Mouse (Mus musculus): ENCODE results near the gene Slpi.

Slpi gene

DNA sequence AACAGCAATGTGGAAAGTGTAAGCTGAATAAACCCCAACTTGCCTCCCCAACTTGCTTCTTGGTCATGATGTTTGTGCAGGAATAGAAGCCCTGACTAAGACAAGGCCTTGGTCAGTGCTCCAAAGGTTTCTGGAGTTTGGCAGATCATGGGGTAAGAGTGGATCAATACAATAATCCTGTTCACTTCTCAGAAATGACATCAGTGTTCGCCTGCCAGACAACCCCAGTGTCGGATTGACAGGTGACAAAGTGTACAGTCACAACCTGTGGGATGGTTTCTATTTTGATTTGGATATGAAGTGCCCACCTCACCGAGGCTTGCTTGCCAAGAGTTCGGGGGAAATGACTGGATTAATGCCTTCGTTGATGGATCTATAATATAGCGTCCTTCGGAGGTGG lies 32.4 kb upstream of the Slpi start:
- no peak for DNase-seq (ENCODE audit: low spot score)

DNA sequence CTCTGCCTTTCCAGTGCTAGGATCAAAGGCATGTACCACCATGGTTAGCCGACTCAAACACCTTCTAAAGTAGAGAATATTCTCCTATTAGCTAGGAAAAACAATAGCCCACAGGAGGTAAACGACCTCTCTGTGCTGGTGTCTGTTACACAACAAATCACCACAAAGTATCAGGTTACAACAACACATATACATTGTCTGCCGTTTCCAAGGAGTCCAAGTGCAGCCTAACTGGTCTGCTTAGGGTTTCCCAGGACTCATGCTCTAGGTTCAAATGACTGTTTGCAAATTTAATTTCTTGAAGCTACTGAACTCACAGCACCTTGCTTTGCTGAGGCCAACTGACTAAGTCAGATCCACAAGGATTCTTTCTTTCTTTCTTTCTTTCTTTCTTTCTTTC lies 30.6 kb upstream of the Slpi start:
- no peak for DNase-seq (ENCODE audit: low spot score)

DNA sequence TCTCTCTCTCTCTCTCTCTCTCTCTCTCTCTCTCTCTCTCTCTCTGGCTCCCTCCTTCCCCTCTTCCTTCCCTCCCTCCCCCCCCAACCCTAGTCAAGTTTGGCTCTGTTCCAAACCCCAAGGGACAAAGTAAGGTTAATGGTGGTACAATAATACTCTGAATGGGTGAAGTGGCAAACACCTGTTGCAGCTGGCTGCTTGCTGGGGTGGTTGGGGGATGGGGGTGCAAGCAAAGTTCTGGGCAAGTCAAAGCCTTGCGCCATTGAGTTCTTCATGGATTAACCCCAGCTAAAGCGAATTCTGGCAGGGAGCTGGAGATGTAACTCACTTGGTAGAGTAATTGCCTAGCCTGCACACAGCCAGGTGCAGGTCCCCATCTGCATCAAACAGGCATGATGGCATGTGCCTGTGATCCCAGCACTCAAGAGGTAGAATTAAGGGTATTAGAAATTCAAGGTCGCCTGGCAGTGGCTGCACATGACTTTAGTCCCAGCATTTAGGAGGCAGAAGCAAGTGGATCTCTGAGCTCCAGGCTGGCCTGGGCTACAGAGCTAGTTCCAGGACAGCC lies 29.5 kb upstream of the Slpi start:
- no peak for DNase-seq (ENCODE audit: low spot score)

DNA sequence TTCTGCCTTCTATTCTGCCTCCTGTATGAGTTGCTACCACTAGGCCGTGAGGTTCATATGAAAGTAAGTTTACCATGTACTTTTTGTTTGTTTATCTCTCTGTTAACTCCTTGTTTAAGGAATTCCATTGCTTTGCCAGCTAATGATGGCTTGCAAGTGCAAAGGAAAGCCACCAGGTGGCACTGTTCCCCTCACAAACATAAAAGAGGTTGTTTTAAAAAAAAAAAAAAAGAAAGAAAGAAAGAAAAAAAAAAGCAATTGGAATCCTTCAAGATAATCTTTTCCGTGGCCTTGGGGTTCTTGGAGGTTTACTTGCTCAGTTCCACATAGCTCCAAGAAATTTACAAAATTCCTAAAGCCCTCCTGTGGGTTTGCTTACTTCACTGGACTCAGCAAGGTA lies 28.3 kb upstream of the Slpi start:
- DNase-seq (ENCODE audit: low spot score): no peak

DNA sequence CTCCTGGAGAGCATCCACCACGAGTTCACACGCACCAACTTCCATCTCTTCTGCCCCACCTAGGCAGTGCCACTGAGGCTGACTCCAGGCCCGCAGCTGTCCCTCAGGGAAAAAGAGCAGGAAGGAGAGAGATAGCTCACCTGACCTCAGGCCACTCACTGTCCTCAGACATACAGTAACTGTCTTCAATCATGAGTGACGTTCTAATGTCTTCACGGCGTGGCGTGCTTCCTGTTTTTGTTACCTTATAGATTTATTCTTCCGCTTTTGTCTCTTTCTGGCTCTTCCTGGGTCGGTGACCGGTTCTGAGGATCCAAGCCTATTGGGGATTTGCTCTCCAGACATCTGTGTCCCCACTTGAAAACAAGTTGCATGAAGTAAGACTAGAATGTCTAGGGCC lies 25.7 kb upstream of the Slpi start:
- DNase-seq (ENCODE audit: low spot score): no peak

DNA sequence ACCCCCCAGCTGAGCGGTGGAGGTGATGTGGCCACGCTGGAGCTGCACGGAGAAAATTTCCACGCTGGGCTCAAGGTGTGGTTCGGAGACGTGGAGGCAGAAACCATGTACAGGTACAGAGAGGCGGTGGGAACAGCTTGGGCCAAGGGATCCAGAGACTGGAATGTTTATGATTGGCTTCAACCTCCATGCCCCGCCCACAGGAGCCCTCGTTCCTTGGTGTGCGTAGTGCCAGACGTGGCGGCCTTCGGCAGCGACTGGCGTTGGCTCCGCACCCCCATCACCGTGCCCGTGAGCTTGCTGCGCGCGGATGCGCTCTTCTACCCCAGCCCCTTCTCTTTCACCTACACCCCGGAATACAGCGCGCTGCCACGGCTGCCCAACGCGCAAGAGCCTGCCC lies 25.3 kb upstream of the Slpi start:
- no peak for DNase-seq (ENCODE audit: low spot score)

DNA sequence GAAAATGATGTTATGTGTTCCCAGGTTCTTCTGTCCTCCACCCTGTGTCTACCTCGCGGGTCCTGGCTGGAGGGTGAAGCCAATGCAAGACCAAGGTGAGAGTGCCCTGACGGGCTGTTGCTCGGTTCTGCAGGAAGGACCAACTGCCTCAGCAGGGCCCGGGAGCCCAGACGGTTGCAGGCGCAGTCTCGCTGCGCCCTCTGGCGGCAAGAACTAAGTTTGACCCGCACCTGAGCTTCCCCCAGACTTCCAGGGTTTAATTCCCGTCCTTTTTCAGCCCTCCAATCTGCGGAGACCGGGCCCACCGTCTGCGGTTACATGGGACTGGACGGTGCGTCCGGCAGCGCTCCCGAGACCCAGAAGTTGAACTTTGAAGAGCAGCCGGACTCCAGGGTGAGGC lies 18.8 kb upstream of the Slpi start:
- peak; percentile 67 for DNase-seq (ENCODE audit: low spot score)

DNA sequence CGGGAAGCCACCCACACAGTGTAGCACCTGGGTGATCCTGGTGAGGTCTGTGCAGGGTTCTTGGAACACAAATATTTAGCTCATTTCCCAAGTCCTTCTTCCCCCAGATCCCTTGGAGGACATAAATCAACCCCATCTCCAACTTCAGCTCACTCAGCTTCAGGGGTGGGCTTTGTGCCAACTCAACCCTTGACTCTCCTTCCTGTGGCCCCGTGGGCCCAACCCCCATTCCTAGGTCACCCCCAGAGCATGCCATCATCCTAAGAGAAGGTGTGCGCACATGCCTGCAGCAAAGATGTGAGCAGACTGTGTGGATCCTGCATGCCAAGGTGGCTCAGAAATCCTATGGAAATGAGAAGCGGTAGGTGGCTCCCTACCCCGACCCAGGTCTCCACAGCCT lies 16.6 kb upstream of the Slpi start:
- no peak for DNase-seq (ENCODE audit: low spot score)

DNA sequence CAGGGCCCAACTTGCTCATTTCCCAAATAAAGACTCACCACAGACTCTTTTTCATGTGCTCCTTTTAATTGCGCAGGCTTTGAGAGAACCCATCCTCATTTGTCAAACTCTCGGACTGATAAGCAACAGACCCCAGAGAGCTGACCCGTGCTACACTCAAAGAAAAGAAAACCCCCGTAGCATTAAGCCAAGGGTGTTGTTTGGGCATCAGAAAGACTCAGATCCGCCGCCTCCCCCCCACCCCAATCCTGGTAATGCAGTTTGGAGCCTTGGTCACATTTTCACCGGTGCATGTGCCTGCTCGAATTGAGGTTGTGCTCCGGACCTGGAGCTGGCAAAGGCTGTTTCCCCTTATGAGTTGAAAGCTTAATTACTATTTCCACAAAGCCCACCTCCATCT lies 16.2 kb upstream of the Slpi start, which contains the start of gene Matn4:
TSS of gene Matn4 (minus strand) at position 101 of the 400 bp plus-strand sequence.
- no peak for DNase-seq (ENCODE audit: low spot score)

DNA sequence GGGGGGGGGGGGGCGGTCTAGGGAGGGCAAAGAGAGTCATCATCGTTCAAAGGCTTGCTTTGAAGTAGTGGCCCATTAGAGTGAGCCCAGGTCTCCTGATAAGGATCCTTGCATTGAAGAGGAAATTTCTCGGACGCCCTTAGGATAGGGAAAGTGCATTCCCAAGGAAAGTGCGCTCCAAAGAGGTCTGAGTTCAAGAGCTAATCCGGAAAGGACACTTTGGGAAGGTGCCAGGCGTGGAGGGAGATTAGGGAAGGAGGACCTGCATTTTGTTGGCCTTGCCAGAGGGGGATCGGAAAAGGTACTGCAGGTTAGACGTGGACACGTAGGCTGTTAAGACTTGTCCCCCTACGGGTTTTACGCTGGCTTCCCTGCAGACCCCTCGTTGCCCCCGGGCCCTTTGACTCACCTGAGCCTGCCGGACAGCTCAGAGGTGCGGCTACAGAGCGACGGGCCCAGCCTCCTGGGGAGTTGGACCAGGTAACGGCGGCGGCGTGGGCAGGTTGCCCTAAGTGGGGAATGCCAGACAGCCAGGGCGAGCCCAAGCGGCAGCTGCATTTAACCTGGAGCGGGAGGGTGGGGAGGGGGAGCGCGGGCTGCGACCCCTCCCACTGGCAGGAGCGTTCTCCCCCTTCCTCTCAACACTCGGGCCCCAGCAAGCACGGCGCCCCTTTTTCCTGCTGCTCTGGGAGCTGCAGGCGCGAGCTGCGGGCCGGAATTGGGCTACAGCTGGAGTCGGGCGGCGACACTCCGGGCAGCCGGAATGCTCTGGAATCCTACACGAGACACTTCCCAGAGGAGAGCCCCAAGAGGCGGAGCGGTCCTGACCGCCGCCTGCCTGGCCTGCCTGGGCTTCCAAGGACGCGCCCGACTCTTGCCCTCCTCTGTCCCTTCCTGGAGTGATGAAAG lies 15.4 kb upstream of the Slpi start:
- DNase-seq (ENCODE audit: low spot score): no peak

DNA sequence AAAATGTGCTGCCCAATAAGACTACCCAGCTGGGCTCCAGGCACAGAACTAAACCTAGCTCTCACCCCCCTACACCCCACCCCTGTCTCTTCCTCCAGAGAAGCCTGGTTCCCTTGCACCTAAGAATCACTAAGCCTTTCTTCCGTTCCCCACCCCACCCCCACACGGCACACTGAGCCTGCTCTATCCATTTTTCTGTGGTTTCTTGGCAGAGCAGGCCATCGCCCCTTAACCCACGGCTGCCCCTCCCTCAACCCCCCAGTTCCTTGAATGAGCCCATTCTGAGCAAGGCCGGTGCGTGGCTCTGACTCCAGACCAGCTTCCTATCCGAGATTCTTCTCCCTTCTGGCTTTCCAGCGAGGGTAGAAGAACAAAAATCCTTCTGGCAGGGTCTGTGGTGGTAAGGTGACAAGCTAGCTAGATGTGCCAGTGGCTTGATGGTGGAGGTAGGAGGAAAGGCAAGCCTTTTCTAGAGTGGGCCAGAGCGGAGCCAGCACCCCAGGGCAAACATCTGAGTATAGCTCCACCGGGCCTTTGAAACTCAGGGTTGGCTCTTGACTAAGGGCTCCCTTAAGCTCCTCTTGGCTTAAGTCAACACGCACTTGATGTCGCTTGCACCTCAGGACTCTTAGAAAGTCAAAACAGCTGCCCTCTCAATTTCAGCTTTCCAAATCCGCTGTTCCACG lies 14.6 kb upstream of the Slpi start:
- DNase-seq (ENCODE audit: low spot score): no peak

DNA sequence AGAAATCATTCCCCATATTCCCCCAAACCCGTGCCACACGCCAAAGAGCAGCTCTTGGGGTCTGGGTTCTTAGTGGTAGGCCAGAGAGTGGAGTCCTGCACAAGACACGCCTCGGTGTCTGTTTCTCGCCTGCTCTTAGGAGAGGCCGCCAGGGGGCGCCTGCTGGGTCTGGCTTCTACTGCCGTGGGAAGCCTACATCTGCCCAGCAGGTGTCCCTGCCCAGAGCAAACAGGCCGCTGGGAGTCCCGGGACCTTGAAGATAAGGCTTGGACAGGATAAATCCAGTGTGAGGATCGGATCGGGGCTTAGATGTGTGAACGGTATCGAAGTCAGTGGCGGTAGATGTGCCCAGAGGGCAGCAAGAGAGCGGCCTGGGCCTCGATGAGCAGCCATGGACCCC lies 14.0 kb upstream of the Slpi start, which contains the start of gene Rbpjl:
TSS of gene Rbpjl (plus strand) at position 236 of the 400 bp plus-strand sequence.
- peak; percentile 76 for DNase-seq (ENCODE audit: low spot score)

DNA sequence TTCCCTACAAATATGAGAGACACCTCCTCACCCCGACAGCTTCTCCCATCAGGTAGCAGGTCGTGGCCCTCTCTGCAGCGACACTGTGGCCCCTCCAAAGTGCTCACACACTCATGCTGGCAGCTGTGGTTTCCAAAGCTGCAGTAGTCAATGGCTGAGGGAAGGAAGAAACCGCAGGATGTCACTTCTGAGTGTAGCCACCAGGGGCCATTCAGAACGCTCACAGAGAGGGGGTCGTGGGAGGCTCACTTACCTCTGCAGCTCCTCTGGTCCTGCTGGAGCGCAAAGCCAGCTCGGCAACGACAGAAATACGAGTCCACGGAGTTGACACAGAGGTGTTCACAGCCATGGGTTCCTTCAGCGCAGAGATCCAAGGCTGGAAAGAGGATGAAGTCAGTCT lies 8.0 kb upstream of the Slpi start:
- no peak for DNase-seq (ENCODE audit: low spot score)

DNA sequence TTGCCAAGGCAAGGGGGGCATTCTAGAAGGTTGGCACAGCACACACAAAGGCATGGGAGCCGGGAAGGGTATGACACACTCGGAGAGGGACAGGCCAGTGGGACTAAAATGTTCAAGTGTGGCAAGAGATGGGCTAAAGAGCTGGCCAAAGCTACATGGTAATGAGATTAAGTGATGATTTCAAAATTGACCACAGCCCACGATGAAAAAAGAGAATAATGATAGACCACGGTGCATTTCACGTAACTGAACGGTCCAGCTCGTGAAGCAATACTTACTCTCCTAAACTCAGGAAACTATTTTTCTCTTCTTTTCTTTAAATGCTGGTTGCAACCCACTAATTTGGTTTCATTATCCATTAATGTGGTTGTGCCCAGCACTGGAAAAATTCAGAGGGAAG lies 7.2 kb upstream of the Slpi start:
- DNase-seq (ENCODE audit: low spot score): no peak

DNA sequence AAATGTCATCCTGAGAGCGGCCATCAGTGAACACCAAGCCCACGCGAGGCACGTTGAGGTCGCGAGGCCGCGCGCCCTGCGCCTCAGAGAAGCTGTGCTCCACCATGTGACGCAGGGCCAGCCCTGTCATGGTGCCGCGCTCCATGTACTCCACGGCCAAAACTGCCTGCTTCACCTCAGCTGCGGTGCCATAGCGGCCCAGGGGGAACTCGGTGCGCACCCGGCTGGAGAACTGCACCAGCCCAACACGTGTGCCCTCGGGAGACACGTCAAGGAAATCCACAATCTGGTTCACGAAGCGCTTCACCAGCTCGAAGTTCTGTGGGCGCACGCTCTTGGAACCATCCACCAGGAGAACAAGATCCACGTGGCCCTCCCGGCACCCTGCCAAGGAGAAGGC lies 4.2 kb upstream of the Slpi start:
- DNase-seq (ENCODE audit: low spot score): no peak

DNA sequence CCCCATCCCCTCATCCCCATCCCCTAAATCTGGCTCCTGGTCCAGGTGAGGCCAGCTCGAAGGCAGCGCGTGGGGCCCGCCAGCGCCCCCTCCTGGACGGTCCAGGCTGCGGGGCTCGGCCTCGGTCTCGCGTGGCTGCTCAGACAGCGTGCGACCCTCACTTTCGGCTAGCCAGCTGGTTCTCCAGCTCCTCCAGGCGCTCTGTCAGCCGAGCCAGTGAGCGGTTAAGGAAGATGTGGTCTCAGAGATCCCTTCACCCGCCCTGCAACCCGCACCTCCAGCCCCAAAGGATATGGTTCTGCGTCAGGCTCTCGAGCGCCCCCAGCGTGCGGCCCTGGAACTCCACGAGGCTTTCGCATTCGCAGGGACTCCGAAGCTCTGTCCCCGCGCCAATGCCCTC lies 604 bp upstream of the Slpi start:
- DNase-seq (ENCODE audit: low spot score): peak; percentile 85

DNA sequence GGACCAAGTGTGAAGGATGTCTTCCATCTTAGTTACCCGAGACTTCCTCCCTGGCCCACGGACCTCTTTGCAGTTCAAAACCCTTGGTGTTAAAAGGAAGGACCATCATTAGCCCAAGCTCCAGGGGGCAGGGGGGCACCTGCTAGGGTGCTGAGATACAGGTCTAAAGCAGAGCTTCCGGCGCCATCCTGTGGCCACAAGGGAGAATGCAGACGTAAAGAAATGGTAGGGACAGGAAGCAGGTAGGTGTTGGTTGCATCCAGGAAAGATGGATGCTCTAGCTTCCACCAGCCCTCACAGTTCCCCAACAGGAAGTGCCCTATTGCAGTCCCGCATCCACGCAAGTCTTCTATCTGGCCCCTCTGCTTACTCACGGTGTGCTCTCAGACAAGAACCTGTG lies 1.9 kb downstream of the Slpi start:
- no peak for DNase-seq (ENCODE audit: low spot score)

DNA sequence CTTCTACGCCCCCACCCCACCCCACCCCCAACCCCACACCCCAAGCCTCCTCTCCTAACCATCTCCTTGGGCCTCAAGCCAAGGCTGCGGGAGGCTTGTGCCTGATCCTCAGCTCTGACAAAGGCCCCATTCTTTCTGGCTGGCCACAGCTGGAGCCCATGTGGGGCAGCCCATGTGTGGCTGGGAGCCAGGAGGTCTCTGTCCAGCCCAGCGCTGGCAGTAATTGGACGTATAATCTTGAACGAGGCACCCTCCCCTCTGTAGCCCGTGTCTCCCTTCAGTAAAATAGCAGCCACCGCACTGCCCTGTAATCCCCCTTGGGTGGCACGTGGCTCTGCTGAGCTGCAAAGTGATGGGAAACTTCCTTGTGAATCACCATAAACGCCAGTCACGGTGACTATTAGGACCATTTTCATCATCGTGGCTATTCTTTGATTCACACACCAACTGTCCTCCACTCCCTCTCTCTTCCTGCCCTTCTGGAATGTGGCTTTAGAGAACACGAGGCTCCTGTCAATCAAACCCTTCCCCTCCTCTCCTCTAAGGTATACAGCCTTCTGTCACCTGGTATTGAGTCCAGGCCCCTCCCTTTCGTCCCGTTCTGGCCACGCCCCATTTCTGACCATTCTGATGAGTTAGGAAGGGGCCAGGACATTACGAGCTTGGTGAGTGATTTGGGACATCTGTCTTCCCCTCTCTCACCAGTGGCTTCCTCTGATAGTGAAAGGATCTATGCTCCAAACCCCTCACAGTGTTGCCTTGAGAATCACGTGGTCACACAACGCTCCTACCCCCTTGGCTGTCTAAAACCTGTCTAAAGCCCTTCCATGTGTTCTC lies 2.8 kb downstream of the Slpi start:
- DNase-seq (ENCODE audit: low spot score): no peak

DNA sequence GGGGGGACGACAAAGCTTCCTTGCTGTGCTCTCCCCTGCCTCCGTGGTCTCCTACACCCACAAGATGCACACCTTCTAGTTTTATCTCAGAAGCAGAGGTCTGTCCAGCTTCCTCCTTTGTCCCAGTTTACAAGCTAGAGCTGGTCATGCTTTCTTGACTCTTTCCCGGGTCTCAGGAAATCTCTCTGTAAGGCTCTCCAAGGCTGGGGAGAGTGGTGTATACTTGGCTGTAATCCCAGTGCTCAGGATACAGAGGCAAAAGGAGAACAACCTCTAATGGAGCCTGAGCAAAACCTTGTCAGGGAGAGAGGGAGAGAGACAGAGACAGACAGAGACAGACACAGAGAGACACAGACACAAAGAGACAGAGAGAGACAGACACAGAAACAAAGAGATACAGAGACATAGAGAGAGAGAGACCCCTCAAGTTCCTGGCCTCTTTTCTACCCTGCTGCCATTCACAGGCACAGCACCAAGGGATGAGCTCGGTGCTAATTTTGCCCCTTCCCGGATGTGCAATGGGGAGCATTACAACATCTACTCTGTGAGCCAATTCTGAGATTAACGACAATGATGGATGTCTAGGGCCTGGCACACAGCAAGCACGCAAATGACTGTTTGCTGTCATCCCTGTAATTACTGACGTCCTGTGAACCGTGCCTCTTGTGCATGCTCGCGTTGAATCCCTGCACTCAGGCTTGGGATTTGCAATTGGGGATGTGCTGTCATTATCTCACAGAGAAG lies 5.1 kb downstream of the Slpi start:
- no peak for DNase-seq (ENCODE audit: low spot score)

DNA sequence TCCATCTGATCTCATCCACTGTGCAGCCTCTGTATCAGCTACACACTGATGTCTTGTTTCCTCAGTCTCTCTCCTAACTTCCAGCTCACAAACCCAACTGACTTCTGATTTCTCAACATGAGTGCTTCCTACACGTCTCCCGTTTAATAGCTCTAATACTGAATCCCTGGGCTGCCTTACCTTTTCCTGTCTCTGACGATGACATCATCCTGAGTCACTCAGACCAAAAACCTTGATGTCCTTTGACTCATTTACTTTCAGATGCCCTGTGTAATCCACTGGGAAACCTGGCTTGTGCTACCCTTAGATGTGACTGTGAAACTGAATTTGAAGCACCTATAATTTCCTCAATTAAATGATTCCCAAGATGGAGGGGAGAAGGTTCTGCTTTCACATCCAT lies 5.9 kb downstream of the Slpi start:
- DNase-seq (ENCODE audit: low spot score): no peak

DNA sequence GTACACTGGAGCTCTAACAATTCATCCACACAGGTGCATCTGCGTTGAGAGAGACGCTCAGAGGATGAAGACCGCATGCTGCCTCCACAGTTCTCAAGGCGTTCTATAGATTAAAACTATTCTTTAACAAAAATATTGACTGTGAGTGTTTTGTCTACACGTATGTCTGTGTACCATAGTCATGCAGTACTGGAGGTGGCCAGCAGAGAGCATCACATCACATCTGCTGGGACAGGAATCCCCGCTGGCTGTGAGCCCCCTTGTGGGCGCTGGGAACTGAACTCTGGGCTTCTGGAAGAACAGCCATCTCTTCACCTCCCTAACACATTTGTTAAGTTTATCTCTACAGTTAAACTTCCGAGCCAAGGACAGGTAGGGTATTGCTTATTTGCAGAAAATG lies 7.2 kb downstream of the Slpi start:
- no peak for DNase-seq (ENCODE audit: low spot score)
